Mouse (Mus musculus) stomach, postnatal 0 days (tissue): ENCODE measurements around the gene Cldn8. TPM values are rescaled to one million over a fixed set of nuclear protein-coding genes. Genes with fewer than 3 reads are reported as not detected.
A peak's percentile ranks its signal among the peaks of the same experiment; 100 is the strongest.

Source experiments
- ATAC-seq: fragments of 200-750 bp; cut with Nextera tagmentation; 2 replicates; pipeline ENCODE4 v1.8.0; 2017; ENCODE audit not compliant: low FRiP score, low TSS enrichment
- DNase-seq: peaks from one replicate; pipeline ENCODE4 v3.0.0-alpha.2; 2016; ENCODE audit warnings: low spot score
- H3K27ac ChIP-seq: fragments of 300-500 bp; sonication (generic); replicated peaks from 2 replicates; pipeline ENCODE4 v1.5.1; 2014; ENCODE audit warnings: mild to moderate bottlenecking, control low read depth
- H3K27me3 ChIP-seq: fragments of 300-500 bp; sonication (generic); 2 replicates; pipeline ENCODE4 v1.6.1; 2014; ENCODE audit warnings: low read length; ENCODE audit not compliant: control insufficient read depth, insufficient read depth
- H3K36me3 ChIP-seq: fragments of 300-500 bp; sonication (generic); 2 replicates; pipeline ENCODE4 v1.6.1; 2014; ENCODE audit warnings: low read length, mixed read lengths; ENCODE audit not compliant: control insufficient read depth, insufficient read depth
- H3K4me1 ChIP-seq: fragments of 300-500 bp; sonication (generic); replicated peaks from 2 replicates; pipeline ENCODE4 v1.6.1; 2014; ENCODE audit warnings: antibody characterized with exemption; ENCODE audit not compliant: control insufficient read depth, insufficient read depth
- H3K4me2 ChIP-seq: fragments of 300-500 bp; sonication (generic); replicated peaks from 2 replicates; pipeline ENCODE4 v1.6.1; 2014; ENCODE audit warnings: low read depth, mild to moderate bottlenecking, control low read depth, moderate library complexity
- H3K4me3 ChIP-seq: fragments of 300-500 bp; sonication (generic); 2 replicates; pipeline ENCODE4 v1.5.1; 2014; ENCODE audit warnings: low read depth, low read length, control low read depth
- H3K9ac ChIP-seq: fragments of 300-500 bp; sonication (generic); 2 replicates; pipeline ENCODE4 v1.6.1; 2014; ENCODE audit warnings: mild to moderate bottlenecking, low read length, control low read depth, mixed read lengths
- H3K9me3 ChIP-seq: fragments of 300-500 bp; sonication (generic); 2 replicates; pipeline ENCODE4 v1.6.1; 2016; ENCODE audit warnings: low read length; ENCODE audit not compliant: control insufficient read depth
- CTCF ChIP-seq: IDR thresholded peaks from 2 replicates; pipeline ENCODE4 v1.5.1; 2016; ENCODE audit warnings: antibody characterized with exemption, low read depth, mild to moderate bottlenecking, moderate library complexity
- EP300 ChIP-seq: optimal IDR thresholded peaks from 2 replicates; pipeline ENCODE3; 2016; ENCODE audit warnings: antibody characterized with exemption
- WGBS: fragments of 180-500 bp; shearing (Covaris S2); extraction: QIAGEN DNeasy Blood & Tissue Kit; methylation state at CpG from one replicate; pipeline ENCODE4 v1.1.7; 2014; 5-methylcytosine and 5-hydroxymethylcytosine counted together
- polyA plus RNA-seq: library from polyadenylated mRNA; unstranded; fragments of >200 nt; fragmentation: Nextera tagmentation; extraction: Ambion mirVana; gene quantifications from 2 replicates; pipeline ENCODE4 v1.2.1, GENCODE M21; 2015

Cldn8 gene
- polyA plus RNA-seq: 1.5 and 2.2 TPM in 2 replicates

- ATAC-seq: peak; percentile 80
- Histone ChIP-seq H3K4me3 (no peak within 1 kb of the TSS), H3K9ac (no peak within 1 kb of the TSS), H3K9me3 (no peaks in the 10 kb centered on the region), H3K4me1 (no peaks in the 10 kb centered on the region), H3K27me3 (no peaks in the 10 kb centered on the region), H3K4me2 (peak within 1 kb of the TSS; percentile 27; the same call in 1 of the 2 replicates), H3K27ac (peak within 1 kb of the TSS; percentile 19; the same call in 1 of the 2 replicates), H3K36me3 (no peaks in the 10 kb centered on the region)
- 44% methylated on average over 6 of the region's 6 CpGs for WGBS
- peak; percentile 55 for DNase-seq
- no peak for TF ChIP-seq CTCF
- no peak for TF ChIP-seq EP300
Measured at GRCm38 (mm10) chr16:88563045-88563913, at the start of gene Cldn8. Gene Cldn8, minus strand, starts transcription at chr16:88563183.

GRCm38 (mm10) chr16:88612712-88613111 is 49.7 kb upstream of the Cldn8 start:
- TF ChIP-seq EP300: no peak
- no peak for TF ChIP-seq CTCF
- Histone ChIP-seq H3K4me1 (no peaks in the 10 kb centered on the region), H3K27me3 (no peaks in the 10 kb centered on the region), H3K27ac (no peak overlapping the region), H3K9ac (no peak overlapping the region), H3K36me3 (no peaks in the 10 kb centered on the region), H3K9me3 (no peaks in the 10 kb centered on the region), H3K4me3 (no peak overlapping the region), H3K4me2 (no peak overlapping the region)
- DNase-seq (no peak), ATAC-seq (no peak)
- WGBS: 70% methylated on average over 4 of the region's 4 CpGs

- 0 out of 2 replicates have a peak, but pooled peaks have one; percentile 18 for ATAC-seq
- no peaks in the 10 kb centered on the region for H3K36me3 ChIP-seq
- H3K9me3 ChIP-seq: no peaks in the 10 kb centered on the region
- no peaks in the 10 kb centered on the region for H3K4me1 ChIP-seq
- no peaks in the 10 kb centered on the region for H3K27me3 ChIP-seq
- no peak within 1 kb of the TSS for H3K9ac ChIP-seq
- 91% methylated on average over 8 of the region's 8 CpGs for WGBS
- no peak within 1 kb of the TSS for H3K4me3 ChIP-seq
- DNase-seq: no peak
- no peak within 1 kb of the TSS for H3K4me2 ChIP-seq
- no peak for TF ChIP-seq EP300
- TF ChIP-seq CTCF: no peak
- no peak within 1 kb of the TSS for H3K27ac ChIP-seq
Measured at GRCm38 (mm10) chr16:88611922-88612321, 48.9 kb upstream of the Cldn8 start, which contains the start of gene Krtap24-1. Gene Krtap24-1, minus strand, starts transcription at chr16:88612279.

DNA sequence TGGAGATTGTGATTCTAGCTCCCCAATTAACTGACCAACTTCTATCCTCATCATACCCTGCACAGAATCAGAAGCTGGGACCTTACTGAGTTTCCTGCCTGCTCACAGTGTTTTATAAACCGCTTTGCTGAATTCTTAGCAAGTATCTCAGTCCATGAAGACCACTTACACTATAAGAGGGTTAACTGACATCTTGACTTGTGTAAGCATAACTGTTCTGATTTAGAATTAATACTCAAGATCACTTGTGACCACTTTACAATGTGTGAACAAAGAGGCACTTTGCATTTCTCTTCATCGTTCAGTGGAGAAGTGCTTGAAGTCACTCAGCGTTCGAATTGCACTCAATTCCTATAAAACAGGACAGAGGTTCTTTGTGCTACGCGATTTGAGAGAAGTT is 41.6 kb upstream of the Cldn8 start:
- Histone ChIP-seq H3K9ac (no peak overlapping the region), H3K36me3 (no peaks in the 10 kb centered on the region), H3K27ac (no peak overlapping the region), H3K4me3 (no peak overlapping the region), H3K4me2 (no peak overlapping the region), H3K4me1 (no peaks in the 10 kb centered on the region), H3K27me3 (no peaks in the 10 kb centered on the region), H3K9me3 (no peaks in the 10 kb centered on the region)
- TF ChIP-seq CTCF: no peak
- TF ChIP-seq EP300: no peak
- no peak for ATAC-seq
- 90% methylated on average over 6 of the region's 6 CpGs for WGBS
- no peak for DNase-seq

- 61% methylated on average over 1 of the region's 1 CpGs for WGBS
- no peak for ATAC-seq
Measured at GRCm38 (mm10) chr16:88602464-88602863, 39.5 kb upstream of the Cldn8 start.

DNA sequence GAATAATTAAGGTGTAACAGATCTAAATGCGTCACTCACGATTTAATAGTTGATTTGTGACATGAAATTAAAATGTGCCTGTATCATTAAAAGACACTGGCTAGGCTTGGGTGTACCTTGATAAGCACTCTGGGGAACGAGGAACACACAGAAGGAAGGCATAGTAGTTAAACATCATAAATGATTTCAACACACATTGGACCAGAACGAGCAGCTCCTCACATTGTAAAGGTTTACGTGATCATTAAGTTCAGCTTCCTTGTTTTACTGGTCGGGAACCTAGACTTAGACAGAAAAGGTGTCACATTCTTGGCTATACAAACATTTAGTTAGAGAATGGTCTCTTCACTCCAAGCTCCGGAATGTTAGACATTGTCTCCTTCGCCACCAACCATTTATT is 37.3 kb upstream of the Cldn8 start:
- Histone ChIP-seq H3K4me1 (no peaks in the 10 kb centered on the region), H3K4me2 (no peak overlapping the region), H3K36me3 (no peaks in the 10 kb centered on the region), H3K27ac (no peak overlapping the region), H3K4me3 (no peak overlapping the region), H3K9me3 (no peaks in the 10 kb centered on the region), H3K27me3 (no peaks in the 10 kb centered on the region), H3K9ac (no peak overlapping the region)
- ATAC-seq: no peak
- TF ChIP-seq CTCF: no peak
- TF ChIP-seq EP300: no peak
- no peak for DNase-seq
- WGBS: 68% methylated on average over 8 of the region's 8 CpGs

More at GRCm38 (mm10) chr16:88602464-88602863, 39.5 kb upstream of the Cldn8 start:
- Histone ChIP-seq H3K4me2 (no peak overlapping the region), H3K4me1 (no peaks in the 10 kb centered on the region), H3K9ac (no peak overlapping the region), H3K9me3 (no peaks in the 10 kb centered on the region), H3K36me3 (no peaks in the 10 kb centered on the region), H3K27ac (no peak overlapping the region), H3K27me3 (no peaks in the 10 kb centered on the region), H3K4me3 (no peak overlapping the region)
- TF ChIP-seq EP300 (no peak), CTCF (no peak)
- DNase-seq: no peak
